Mouse (Mus musculus) cerebellum, postnatal 10 days (tissue): ENCODE results near the gene Gm5426.

Experiments used
- DNase-seq, 2 experiments: peaks; one replicate each; pipeline ENCODE4 v3.0.0; 2021; ENCODE audit warnings: mixed read lengths in 2 of 2

Gm5426 gene

GRCm38 (mm10) chr10:96136451-96136850 is at the start of gene Gm5426:
Gene Gm5426, plus strand, starts transcription at chr10:96136603.
- DNase-seq = peak; percentile 14 to 19

- peak; percentile 18 to 33 for DNase-seq
Observed at GRCm38 (mm10) chr10:96089744-96090143, 46.7 kb upstream of the Gm5426 start.

GRCm38 (mm10) chr10:96090388-96090787 is 46.0 kb upstream of the Gm5426 start:
- DNase-seq = peak; percentile 94 to 95

- peak in 1 of 2 experiments; percentile 18 for DNase-seq
Observed at GRCm38 (mm10) chr10:96093890-96094531, 42.4 kb upstream of the Gm5426 start.

GRCm38 (mm10) chr10:96094559-96094958 is 41.8 kb upstream of the Gm5426 start:
- no peak for DNase-seq

GRCm38 (mm10) chr10:96096730-96097129 is 39.7 kb upstream of the Gm5426 start:
- DNase-seq = no peak

- no peak for DNase-seq
Observed at GRCm38 (mm10) chr10:96101035-96101434, 35.4 kb upstream of the Gm5426 start.

GRCm38 (mm10) chr10:96104158-96104557 is 32.2 kb upstream of the Gm5426 start:
- peak in 1 of 2 experiments; percentile 31 for DNase-seq

- no peak for DNase-seq
Observed at GRCm38 (mm10) chr10:96104624-96105023, 31.8 kb upstream of the Gm5426 start.

GRCm38 (mm10) chr10:96105124-96105523 is 31.3 kb upstream of the Gm5426 start:
- no peak for DNase-seq

- no peak for DNase-seq
Observed at GRCm38 (mm10) chr10:96106972-96107720, 29.3 kb upstream of the Gm5426 start.

GRCm38 (mm10) chr10:96107825-96108224 is 28.6 kb upstream of the Gm5426 start:
- no peak for DNase-seq

GRCm38 (mm10) chr10:96115325-96115724 is 21.1 kb upstream of the Gm5426 start:
- DNase-seq = no peak

- DNase-seq = no peak
Observed at GRCm38 (mm10) chr10:96120821-96121220, 15.6 kb upstream of the Gm5426 start.

GRCm38 (mm10) chr10:96121249-96122010 is 15.0 kb upstream of the Gm5426 start:
- DNase-seq = peak; percentile 14 to 33

- no peak for DNase-seq
Observed at GRCm38 (mm10) chr10:96123885-96124284, 12.5 kb upstream of the Gm5426 start.

- no peak for DNase-seq
Observed at GRCm38 (mm10) chr10:96124290-96124689, 12.1 kb upstream of the Gm5426 start.

- DNase-seq = no peak
Observed at GRCm38 (mm10) chr10:96125771-96126454, 10.5 kb upstream of the Gm5426 start.

- DNase-seq = no peak
Observed at GRCm38 (mm10) chr10:96129213-96129612, 7.2 kb upstream of the Gm5426 start.

GRCm38 (mm10) chr10:96130406-96130805 is 6.0 kb upstream of the Gm5426 start:
- no peak for DNase-seq

GRCm38 (mm10) chr10:96131112-96131511 is 5.3 kb upstream of the Gm5426 start:
- no peak for DNase-seq

- DNase-seq = peak; percentile 83
Observed at GRCm38 (mm10) chr10:96132161-96132560, 4.2 kb upstream of the Gm5426 start.

- no peak for DNase-seq
Observed at GRCm38 (mm10) chr10:96138585-96138984, 2.2 kb downstream of the Gm5426 start.
